Mouse (Mus musculus): ENCODE results near the gene Adgrl3. TPM values are rescaled to one million over a fixed set of nuclear protein-coding genes. Genes with fewer than 3 reads are reported as not detected.

The Adgrl3 gene
- polyA plus RNA-seq, 1 experiment from 2014 or later: 34.6 TPM

Small RNAs within 50 kb of the gene (microRNA-seq; reads per million reads assigned to microRNA genes)
- gene Gm22048: not detected

All from forebrain, embryonic 12.5 days (tissue).